Mouse (Mus musculus) ES-Bruce4 (cell line): Measurements from ENCODE around the gene Tnfrsf9. TPM values are rescaled to one million over a fixed set of nuclear protein-coding genes. Genes with fewer than 3 reads are reported as not detected.

Experiments
- H3K27ac ChIP-seq: 2 replicates; pipeline ENCODE4 v1.5.1; 2012; ENCODE audit warnings: low read length, inconsistent platforms; ENCODE audit not compliant: insufficient read depth
- H3K27me3 ChIP-seq: 2 replicates; pipeline ENCODE4 v1.6.1; 2012; ENCODE audit warnings: mild to moderate bottlenecking, low read length, inconsistent platforms; ENCODE audit not compliant: control insufficient read depth, poor library complexity, insufficient read depth, severe bottlenecking
- H3K36me3 ChIP-seq: 2 replicates; pipeline ENCODE4 v1.6.1; 2012; ENCODE audit warnings: inconsistent platforms, mild to moderate bottlenecking, low read length, moderate library complexity; ENCODE audit not compliant: control insufficient read depth, poor library complexity, insufficient read depth, severe bottlenecking
- H3K4me1 ChIP-seq: one replicate; pipeline ENCODE4 v1.8.1; 2011; ENCODE audit warnings: low read length; ENCODE audit not compliant: control insufficient read depth, insufficient read depth
- H3K4me3 ChIP-seq: 2 replicates; pipeline ENCODE4 v1.5.1; 2011; ENCODE audit warnings: low read depth, mild to moderate bottlenecking, low read length
- H3K9ac ChIP-seq: 2 replicates; pipeline ENCODE4 v1.6.1; 2012; ENCODE audit warnings: low read depth, mild to moderate bottlenecking, inconsistent platforms; ENCODE audit not compliant: poor library complexity, severe bottlenecking
- H3K9me3 ChIP-seq: replicated peaks from 2 replicates; pipeline ENCODE4 v1.6.1; 2012; ENCODE audit warnings: mild to moderate bottlenecking, low read length, inconsistent platforms; ENCODE audit not compliant: control insufficient read depth, poor library complexity, insufficient read depth, severe bottlenecking
- CTCF ChIP-seq: IDR thresholded peaks from one replicate; pipeline ENCODE4 v1.8.1; 2011; ENCODE audit warnings: low read depth, low read length
- EP300 ChIP-seq: IDR thresholded peaks from 2 replicates; pipeline ENCODE4 v1.6.1; 2011; ENCODE audit warnings: low read depth, low read length; ENCODE audit not compliant: insufficient read depth
- POLR2A ChIP-seq: IDR thresholded peaks from one replicate; pipeline ENCODE4 v1.8.1; 2011; ENCODE audit warnings: low read length; ENCODE audit not compliant: insufficient read depth
- polyA plus RNA-seq: library from polyadenylated mRNA; stranded (reverse); fragments of >200 nt; gene quantifications from 2 replicates; pipeline ENCODE4 v1.2.4, GENCODE M21; 2011; ENCODE audit warnings: low read depth; ENCODE audit not compliant: missing spikeins, insufficient read depth, insufficient read length

Gene Tnfrsf9
- polyA plus RNA-seq, 1 experiment, result 1.6 TPM

DNA sequence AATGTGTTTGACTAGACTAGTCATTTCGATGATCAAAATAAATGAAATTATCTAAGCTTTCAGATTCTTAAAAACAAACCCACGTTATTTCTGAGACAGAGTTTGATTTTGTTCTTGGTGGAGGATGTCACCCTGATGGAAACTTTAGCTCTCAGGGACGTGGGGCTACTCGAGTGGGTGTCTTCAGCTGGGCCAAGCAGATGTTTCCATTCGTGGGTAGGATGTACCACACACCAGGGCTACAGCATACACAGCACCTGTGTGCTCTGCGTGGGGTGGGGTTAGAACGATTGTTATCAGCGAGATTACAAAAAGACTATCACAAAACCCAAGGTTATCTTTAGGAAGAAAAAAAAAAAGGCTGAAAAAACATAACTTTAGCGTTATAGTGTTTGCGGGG, 36.6 kb downstream of the Tnfrsf9 start:
- Histone ChIP-seq H3K4me3 (no peak overlapping the region), H3K4me1 (no peaks in the 10 kb centered on the region), H3K27ac (no peak overlapping the region), H3K9me3 (no peaks in the 10 kb centered on the region), H3K27me3 (no peaks in the 10 kb centered on the region), H3K36me3 (no peaks in the 10 kb centered on the region), H3K9ac (no peak overlapping the region)
- TF ChIP-seq CTCF (no peak), POLR2A (no peak), EP300 (no peak)

GRCm38 (mm10) chr4:150956369-150957105, 42.2 kb downstream of the Tnfrsf9 start:
- Histone ChIP-seq H3K27ac (no peak overlapping the region), H3K9ac (no peak overlapping the region), H3K36me3 (no peaks in the 10 kb centered on the region), H3K27me3 (no peaks in the 10 kb centered on the region), H3K9me3 (no peaks in the 10 kb centered on the region), H3K4me3 (peak overlapping the region; percentile 27; the same call in 1 of the 2 replicates), H3K4me1 (no peaks in the 10 kb centered on the region)
- TF ChIP-seq POLR2A (no peak), CTCF (no peak), EP300 (no peak)

- Histone ChIP-seq H3K4me3 (no peak overlapping the region; the same call in 1 of the 2 replicates), H3K27me3 (no peaks in the 10 kb centered on the region), H3K4me1 (no peaks in the 10 kb centered on the region), H3K9me3 (no peaks in the 10 kb centered on the region), H3K27ac (no peak overlapping the region), H3K9ac (no peak overlapping the region), H3K36me3 (no peaks in the 10 kb centered on the region)
- TF ChIP-seq EP300 (no peak), POLR2A (no peak), CTCF (no peak)
Measured at GRCm38 (mm10) chr4:150957106-150957458, 42.7 kb downstream of the Tnfrsf9 start.

GRCm38 (mm10) chr4:150958536-150958935, 44.2 kb downstream of the Tnfrsf9 start:
- Histone ChIP-seq H3K27ac (no peak overlapping the region), H3K9ac (no peak overlapping the region), H3K9me3 (no peaks in the 10 kb centered on the region), H3K4me1 (no peaks in the 10 kb centered on the region), H3K27me3 (no peaks in the 10 kb centered on the region), H3K4me3 (no peak overlapping the region), H3K36me3 (no peaks in the 10 kb centered on the region)
- TF ChIP-seq CTCF (no peak), POLR2A (no peak), EP300 (no peak)

DNA sequence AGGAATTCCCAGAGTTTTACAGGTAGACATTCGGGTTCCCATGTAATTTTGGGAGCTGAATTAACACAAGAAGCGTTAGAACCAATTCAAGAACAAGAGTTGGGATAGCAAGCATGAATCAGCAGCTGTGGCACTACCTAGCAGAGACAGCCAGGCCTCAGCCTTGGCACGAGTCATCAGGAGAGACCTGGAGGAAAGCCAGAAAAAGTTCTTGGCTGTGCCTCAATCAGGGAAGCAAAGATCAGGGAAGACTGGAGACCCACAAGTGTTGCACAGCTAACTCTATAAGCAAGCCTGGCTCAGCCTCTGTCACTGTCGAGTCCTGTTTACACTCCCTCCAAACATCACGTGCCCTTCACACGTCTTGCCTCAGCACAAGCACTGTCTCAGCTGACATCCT, 47.9 kb downstream of the Tnfrsf9 start:
- TF ChIP-seq EP300, result no peak
- no peak for TF ChIP-seq CTCF
- no peak for TF ChIP-seq POLR2A
- H3K4me3 ChIP-seq, result no peak overlapping the region
- H3K36me3 ChIP-seq, result no peaks in the 10 kb centered on the region
- no peak overlapping the region for H3K9ac ChIP-seq
- no peaks in the 10 kb centered on the region for H3K9me3 ChIP-seq
- H3K27ac ChIP-seq, result no peak overlapping the region
- no peaks in the 10 kb centered on the region for H3K27me3 ChIP-seq
- no peaks in the 10 kb centered on the region for H3K4me1 ChIP-seq

DNA sequence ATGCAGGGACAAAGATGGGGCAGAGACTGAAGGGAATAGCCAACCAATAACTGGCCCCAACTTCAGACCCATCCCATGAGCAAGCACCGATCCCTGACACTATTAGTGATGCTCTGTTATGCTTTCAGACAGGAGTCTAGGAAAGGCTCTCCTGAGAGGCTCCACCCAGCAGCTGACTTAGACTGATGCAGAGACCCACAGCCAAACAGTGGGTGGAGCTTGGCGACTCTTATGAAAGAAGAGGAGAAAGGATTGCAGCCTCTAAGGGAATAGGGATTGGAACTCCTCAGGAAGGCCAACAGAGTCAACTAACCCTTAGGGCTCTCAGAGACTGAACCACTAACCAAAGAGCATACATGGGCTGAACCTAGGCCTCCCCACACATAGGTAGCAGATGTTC, 49.3 kb downstream of the Tnfrsf9 start:
- no peak overlapping the region for H3K9ac ChIP-seq
- H3K4me3 ChIP-seq, result no peak overlapping the region
- H3K4me1 ChIP-seq, result no peaks in the 10 kb centered on the region
- TF ChIP-seq POLR2A (no peak), EP300 (no peak), CTCF (no peak)
- no peaks in the 10 kb centered on the region for H3K27me3 ChIP-seq
- H3K27ac ChIP-seq, result no peak overlapping the region
- no peaks in the 10 kb centered on the region for H3K9me3 ChIP-seq
- no peaks in the 10 kb centered on the region for H3K36me3 ChIP-seq
